Mouse (Mus musculus) cerebellum, postnatal 14 days (tissue): Measurements from ENCODE around the gene Asl.

Experiments
- DNase-seq, 2 experiments: peaks; one replicate each; pipeline ENCODE4 v3.0.0; 2021; ENCODE audit warnings: mixed read lengths in 2 of 2

Gene Asl

GRCm38 (mm10) chr5:130002301-130003146 lies 26.5 kb downstream of the Asl start, which contains the start of gene Gusb:
Gene Gusb, minus strand, starts transcription at chr5:130003049.
- DNase-seq, result peak; percentile 70 to 78

- DNase-seq, result no peak
Observed at GRCm38 (mm10) chr5:130001356-130001987, 27.6 kb downstream of the Asl start.

- DNase-seq, result no peak
Observed at GRCm38 (mm10) chr5:130000735-130001134, 28.3 kb downstream of the Asl start.

- peak; percentile 78 to 80 for DNase-seq
Observed at GRCm38 (mm10) chr5:129999097-129999496, 29.9 kb downstream of the Asl start.

GRCm38 (mm10) chr5:129997700-129998099 lies 31.3 kb downstream of the Asl start:
- DNase-seq, result no peak

- DNase-seq, result no peak
Observed at GRCm38 (mm10) chr5:129994989-129995388, 34.1 kb downstream of the Asl start.

GRCm38 (mm10) chr5:129993374-129993773 lies 35.7 kb downstream of the Asl start:
- DNase-seq, result no peak

GRCm38 (mm10) chr5:129991898-129992297 lies 37.1 kb downstream of the Asl start:
- DNase-seq, result no peak

GRCm38 (mm10) chr5:129989376-129989775 lies 39.7 kb downstream of the Asl start:
- no peak for DNase-seq

- DNase-seq, result no peak
Observed at GRCm38 (mm10) chr5:129980216-129980615, 48.8 kb downstream of the Asl start.

- no peak for DNase-seq
Observed at GRCm38 (mm10) chr5:129978608-129979007, 50.4 kb downstream of the Asl start.

GRCm38 (mm10) chr5:129977768-129978167 lies 51.3 kb downstream of the Asl start:
- no peak for DNase-seq

- DNase-seq, result no peak
Observed at GRCm38 (mm10) chr5:129974866-129975311, 54.2 kb downstream of the Asl start.

- no peak for DNase-seq
Observed at GRCm38 (mm10) chr5:129974354-129974753, 54.7 kb downstream of the Asl start.

- no peak for DNase-seq
Observed at GRCm38 (mm10) chr5:129971491-129971890, 57.6 kb downstream of the Asl start.

- DNase-seq, result no peak
Observed at GRCm38 (mm10) chr5:129968417-129968816, 60.6 kb downstream of the Asl start.

GRCm38 (mm10) chr5:129966448-129966847 lies 62.6 kb downstream of the Asl start:
- DNase-seq, result no peak

GRCm38 (mm10) chr5:129963224-129963623 lies 65.8 kb downstream of the Asl start:
- no peak for DNase-seq
